Mouse (Mus musculus) fat pad, adult 2 months (tissue): ENCODE data around the gene Myo1d.

Source experiments
- DNase-seq: peaks from one replicate; pipeline ENCODE4 v3.0.0-alpha.2; 2011; ENCODE audit warnings: low read depth, low spot score; ENCODE audit errors: extremely low read depth

The Myo1d gene

DNA sequence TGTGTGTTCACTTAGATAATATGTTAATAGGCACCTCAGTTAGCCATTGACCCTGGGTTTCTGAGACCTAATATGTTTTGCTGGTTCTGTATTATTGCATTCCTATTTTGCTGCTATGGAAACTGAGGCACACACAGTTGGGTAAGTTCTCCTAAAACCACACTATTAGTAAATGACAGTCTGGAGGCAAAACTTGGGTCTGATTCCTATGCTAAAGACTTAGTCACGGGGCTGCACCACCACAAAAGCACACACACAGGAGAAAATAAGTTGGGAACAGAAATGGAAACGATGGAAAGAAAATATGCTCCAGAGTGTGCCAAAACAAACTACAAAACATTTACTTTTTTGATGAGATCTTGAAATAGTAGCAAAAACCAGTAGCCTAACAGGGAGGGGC lies 45.1 kb downstream of the Myo1d start:
- DNase-seq: no peak

DNA sequence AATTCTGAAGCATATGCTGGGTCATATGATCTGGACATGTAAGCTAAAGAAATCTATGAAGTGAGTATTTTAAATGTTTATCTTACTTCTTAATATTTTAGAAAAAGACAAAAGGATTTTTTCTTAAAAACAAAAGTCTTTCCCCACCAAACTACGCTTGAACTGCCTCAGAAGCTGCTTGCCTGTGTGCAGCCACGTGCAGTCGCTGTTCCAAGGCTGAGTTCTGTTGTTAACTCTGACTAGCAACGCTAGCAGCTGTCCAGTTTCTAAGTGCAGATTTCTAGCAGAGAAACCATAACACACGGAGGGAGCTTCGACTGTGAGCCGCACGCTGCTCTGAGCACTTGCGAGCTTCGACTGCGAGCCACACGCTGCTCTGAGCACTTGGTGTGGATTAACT lies 55.1 kb downstream of the Myo1d start:
- no peak for DNase-seq

DNA sequence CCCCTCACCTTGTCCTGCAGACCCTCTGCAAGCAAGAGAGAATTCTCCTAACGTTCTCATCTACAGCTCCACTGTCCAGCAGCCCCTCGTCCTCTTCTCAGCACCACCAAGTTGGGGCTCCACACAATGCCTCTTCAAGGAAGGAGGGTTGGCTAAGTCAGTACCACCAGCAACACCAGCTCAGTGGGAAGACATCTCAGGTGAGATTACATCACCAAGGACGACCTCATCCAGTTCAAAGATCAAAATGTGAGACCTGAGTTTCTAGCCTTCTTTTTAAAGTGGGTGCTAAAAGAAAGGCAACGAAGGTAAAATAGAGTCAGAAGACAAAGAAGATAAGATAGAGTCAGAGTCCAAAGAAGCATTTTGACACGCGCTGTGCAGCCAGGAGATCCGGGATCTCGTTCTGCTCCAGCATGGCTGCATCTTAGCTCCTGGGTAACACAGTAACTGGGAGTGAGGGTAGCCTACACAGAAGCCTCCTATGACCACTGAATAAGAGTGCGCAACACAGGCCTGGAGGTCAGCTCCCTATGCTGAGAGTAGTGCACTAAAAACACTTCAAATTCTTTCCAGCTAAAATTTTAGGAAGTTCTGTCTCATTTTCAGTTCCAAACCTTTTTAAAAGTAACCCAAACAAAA lies 56.3 kb downstream of the Myo1d start:
- DNase-seq: no peak

GRCm38 (mm10) chr11:80719014-80719413 lies 60.8 kb downstream of the Myo1d start:
- no peak for DNase-seq

DNA sequence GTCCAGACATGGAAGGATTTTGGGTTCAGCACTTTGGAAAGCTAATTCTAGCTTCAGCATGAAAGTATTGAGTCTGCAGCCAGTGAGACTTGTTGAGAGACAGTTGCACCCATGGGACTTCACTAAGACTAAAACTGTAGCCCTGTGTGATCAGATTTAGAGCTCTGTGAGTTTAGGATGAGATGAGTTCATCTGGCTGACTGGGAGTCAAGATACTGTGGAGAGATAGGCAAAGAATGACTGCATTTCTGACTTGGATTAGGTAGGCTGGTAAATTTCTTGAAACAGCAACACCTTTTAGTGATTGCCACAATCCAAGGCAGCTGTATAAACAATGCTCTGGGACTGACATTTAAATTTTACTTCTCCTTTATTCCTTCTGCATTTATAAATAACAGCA lies 61.8 kb downstream of the Myo1d start:
- DNase-seq: no peak

DNA sequence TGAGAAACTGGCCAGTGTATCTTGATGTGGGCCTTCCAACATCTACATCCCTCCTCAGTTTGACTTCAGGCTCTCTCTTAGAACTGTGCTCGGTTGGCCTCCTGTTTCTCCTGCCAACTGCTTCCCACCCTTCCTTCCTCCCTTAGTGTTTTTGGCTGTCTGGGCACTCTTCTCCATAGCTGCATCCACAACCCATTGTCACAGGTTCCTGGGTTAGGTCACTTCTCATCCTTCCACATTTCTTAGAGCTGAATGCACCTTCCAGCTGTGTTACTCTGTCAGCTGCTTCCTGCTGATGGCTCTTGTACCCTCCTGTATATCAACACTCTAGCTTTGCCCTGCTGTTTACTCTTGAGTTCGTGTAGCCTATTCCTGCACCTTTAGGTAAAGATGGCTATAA lies 64.7 kb downstream of the Myo1d start:
- DNase-seq: no peak

DNA sequence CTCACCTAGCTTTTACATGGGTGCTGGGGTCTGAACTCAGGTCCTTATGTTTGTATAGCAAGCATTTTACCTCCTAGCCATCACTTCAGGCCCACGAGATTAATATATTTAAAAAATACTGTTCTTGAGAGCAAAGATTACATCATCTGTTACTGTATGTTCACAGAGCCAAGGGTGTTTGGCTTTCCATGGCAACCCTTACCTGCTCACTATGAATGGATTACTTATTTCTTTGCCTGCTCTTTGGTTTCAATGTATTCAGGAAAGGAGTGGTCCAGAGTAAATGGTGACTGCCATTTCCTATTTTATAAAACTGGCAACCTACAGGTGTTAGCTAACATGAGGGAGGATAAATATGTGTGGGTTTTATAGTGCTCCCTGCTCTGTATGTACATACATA lies 66.1 kb downstream of the Myo1d start:
- DNase-seq: no peak

DNA sequence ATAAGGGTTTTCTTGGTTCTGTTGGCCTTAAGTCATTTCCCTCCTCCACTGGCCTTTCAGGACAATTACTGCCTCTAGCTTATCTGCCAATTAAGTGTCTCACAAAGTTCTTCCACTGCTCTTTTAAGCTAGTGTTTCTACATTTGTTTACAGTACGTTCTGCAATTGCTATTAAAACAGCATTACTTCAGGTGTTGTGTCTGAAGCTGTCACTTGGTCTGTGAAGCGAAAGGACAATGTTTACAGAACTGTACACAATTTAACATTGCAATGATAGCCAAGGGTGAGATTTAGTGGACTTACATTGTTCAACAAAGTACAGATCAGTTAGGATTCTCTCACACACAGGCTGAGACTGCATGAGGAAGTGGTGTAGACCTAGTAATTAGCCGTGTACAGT lies 67.6 kb downstream of the Myo1d start:
- no peak for DNase-seq

DNA sequence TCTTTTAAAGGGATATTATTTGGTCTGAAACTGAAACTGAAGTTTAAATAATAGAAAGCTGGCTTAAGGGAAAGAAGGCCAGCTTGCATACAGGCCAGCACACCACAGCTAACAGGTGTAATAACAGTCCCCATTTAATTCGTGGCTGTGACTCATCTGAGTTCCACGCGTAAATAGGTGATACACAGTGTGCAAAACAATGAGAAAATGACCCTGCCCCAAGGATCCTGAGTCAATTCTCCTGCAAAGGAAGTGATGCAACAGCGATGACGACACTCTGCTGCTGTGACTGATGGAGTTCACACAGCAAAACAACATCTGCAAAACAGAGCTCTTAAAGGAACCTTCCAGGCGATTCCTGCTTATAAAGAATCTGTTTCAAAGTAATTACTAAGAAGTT lies 68.5 kb downstream of the Myo1d start:
- peak; percentile 7 for DNase-seq

GRCm38 (mm10) chr11:80700611-80701010 lies 79.2 kb downstream of the Myo1d start:
- DNase-seq: no peak

DNA sequence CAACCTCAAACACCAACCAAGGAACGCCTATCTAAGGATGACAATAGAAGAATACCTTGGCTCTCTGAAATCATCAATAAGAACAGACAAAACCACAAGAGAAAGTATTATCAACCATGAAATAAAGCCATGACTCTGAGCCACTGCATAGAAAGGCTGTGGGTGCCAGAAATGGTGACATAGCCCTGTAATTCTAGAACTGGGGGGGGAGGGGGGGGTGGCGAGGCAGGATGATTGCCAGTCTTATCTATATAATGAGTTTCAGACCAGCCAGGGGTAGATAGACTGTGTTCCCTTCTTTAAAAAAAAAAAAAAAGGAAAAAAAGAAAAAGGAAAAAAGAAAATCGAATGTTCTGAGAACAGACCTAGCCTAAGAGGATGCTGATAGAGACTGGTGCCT lies 81.1 kb downstream of the Myo1d start:
- no peak for DNase-seq

DNA sequence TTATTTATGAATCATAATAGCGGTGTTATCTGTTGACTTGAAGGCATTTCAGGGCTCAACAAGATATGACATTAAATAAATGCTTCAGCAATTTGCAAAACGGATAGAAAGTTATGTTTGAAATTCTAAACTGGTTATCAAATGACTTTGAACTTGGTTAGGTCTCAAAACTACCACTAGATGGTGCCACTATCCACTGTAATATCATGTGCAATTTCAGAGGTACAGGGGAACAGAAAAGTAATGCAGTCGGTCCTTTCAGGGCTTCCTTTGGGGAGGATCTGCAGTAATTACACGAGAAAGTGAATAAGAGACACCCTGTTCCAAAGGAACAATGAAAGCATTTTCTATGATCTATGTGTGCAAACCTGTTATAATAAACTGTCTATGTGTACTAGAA lies 83.5 kb downstream of the Myo1d start:
- no peak for DNase-seq

GRCm38 (mm10) chr11:80684603-80685002 lies 95.2 kb downstream of the Myo1d start:
- DNase-seq: no peak

GRCm38 (mm10) chr11:80682745-80683144 lies 97.1 kb downstream of the Myo1d start:
- no peak for DNase-seq

- DNase-seq: no peak
Observed at GRCm38 (mm10) chr11:80673013-80673412, 106.8 kb downstream of the Myo1d start.

GRCm38 (mm10) chr11:80670391-80670790 lies 109.4 kb downstream of the Myo1d start:
- no peak for DNase-seq

DNA sequence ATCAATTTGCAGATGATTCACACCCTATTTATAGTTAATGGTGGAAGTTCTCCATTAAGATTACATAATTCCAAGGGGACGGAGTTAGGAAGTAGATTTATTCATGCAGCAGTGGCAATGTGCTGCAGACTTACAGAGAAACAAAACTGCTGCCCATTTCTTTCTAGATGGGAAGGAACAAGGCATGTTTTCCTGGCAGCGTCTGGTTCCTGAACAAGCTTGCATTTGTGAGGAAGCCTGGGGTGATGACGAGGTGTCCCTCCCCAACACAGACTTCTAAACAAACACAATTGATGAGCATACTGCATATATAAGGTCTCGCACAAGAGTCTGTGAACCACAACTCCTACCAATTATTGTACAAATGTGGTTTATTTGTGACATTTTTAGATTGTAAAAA lies 109.9 kb downstream of the Myo1d start:
- DNase-seq: no peak

GRCm38 (mm10) chr11:80666211-80666610 lies 113.6 kb downstream of the Myo1d start:
- DNase-seq: no peak

DNA sequence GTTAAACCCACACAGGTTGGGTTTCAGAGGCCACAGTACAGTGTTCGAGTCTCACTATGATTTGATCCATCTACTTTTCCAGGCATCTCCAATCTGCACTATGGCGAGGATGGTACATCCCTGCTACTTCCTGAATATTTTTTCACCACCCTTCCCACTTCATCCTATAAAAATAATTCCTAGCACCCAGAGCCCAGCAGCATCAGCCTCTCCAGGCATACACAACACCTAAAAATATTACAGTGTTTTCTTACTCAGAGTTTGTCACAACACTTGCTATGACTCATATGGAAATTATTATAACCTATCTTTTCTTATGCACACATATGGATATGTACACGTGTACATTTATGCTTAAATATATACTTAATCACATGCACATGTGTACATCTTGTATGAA lies 115.6 kb downstream of the Myo1d start:
- DNase-seq: no peak

- no peak for DNase-seq
Observed at GRCm38 (mm10) chr11:80645111-80645510, 134.7 kb downstream of the Myo1d start.

GRCm38 (mm10) chr11:80628992-80629865 lies 150.6 kb downstream of the Myo1d start:
- no peak for DNase-seq

- no peak for DNase-seq
Observed at GRCm38 (mm10) chr11:80628581-80628980, 151.2 kb downstream of the Myo1d start.

- DNase-seq: no peak
Observed at GRCm38 (mm10) chr11:80623038-80623380, 156.8 kb downstream of the Myo1d start.
